Comparison of ENCODE assay signal across 10 mouse cellular contexts in genomic region chr19:4981767-4982166, GRCm38 (mm10). TPM values are rescaled to one million over a fixed set of nuclear protein-coding genes. Genes with fewer than 3 reads are reported as not detected.
DNase-seq lines count a peak whose midpoint lies in the region; ATAC-seq and TF ChIP-seq lines count a peak whose summit lies in the region.
"Had no signal": no experiment of that assay in that cellular context is flagged by ENCODE, and none has a peak within 500 bp of the region (broad histone marks: within the 10 kb centered on the region; RNA-seq: fewer than 3 reads in every experiment).

No protein-coding gene starts in this region.

- peak; percentile 54; the same call in 1 of the 2 replicates for TF ChIP-seq CTCF in liver, adult 2 months (IDR thresholded peaks at IDR 0.05; ENCODE audit: low read depth, low read length)
- peak; percentile 77 to 93 for TF ChIP-seq CTCF in CH12.LX (conservative IDR thresholded peaks at IDR 0.05 in 1 of 2, IDR thresholded peaks at IDR 0.05 in 1 of 2; ENCODE audit: low read depth in 2 of 2, low read length in 2 of 2)

- dilution Hi-C loops in CH12.LX (cut with MboI; ENCODE audit: extremely low pct_ligation_motif_present, extremely low pct_unique_long_range_greater_than_20kb, low sequenced_read_pairs), result no loop called here

- no peaks in the 10 kb centered on the region for H3K36me3 ChIP-seq in liver, adult 2 months (ENCODE audit: control insufficient read depth, insufficient read depth, low read length)
- H3K36me3 ChIP-seq in liver, embryonic 11.5 days (ENCODE audit: control insufficient read depth, insufficient read depth, low read length), result no peaks in the 10 kb centered on the region
- no peaks in the 10 kb centered on the region for H3K36me3 ChIP-seq in CH12.LX (replicated peaks in 1 of 2; ENCODE audit: control insufficient read depth in 1 of 2, insufficient read depth in 1 of 2, low read length in 1 of 2)
- H3K36me3 ChIP-seq in neural tube, embryonic 13.5 days, result 0 out of 2 replicates have a peak, but pooled peaks cover 8% of the 10 kb centered on the region
- H3K36me3 ChIP-seq: heart, embryonic 15.5 days; midbrain, embryonic 12.5 days had no signal

- ATAC-seq in liver, embryonic 11.5 days (replicated peaks; ENCODE audit: low FRiP score), result no peak
- ATAC-seq in neural tube, embryonic 13.5 days (ENCODE audit: low read depth), result 0 out of 2 replicates have a peak, but pooled peaks have one; percentile 23

- no peak overlapping the region for H3K9ac ChIP-seq in liver, adult 2 months (ENCODE audit: low read depth, low read length)
- no peak overlapping the region for H3K9ac ChIP-seq in liver, embryonic 11.5 days (ENCODE audit: low read depth, low read length)
- no peak overlapping the region for H3K9ac ChIP-seq in CH12.LX (ENCODE audit: insufficient read depth, low read depth)
- H3K9ac ChIP-seq in neural tube, embryonic 13.5 days, result no peak overlapping the region
- H3K9ac ChIP-seq: heart, embryonic 15.5 days; midbrain, embryonic 12.5 days had no signal

- no peak overlapping the region for H3K4me2 ChIP-seq in liver, embryonic 11.5 days
- no peak overlapping the region for H3K4me2 ChIP-seq in CH12.LX (ENCODE audit: insufficient read depth, low read depth, poor library complexity, severe bottlenecking)
- H3K4me2 ChIP-seq in neural tube, embryonic 13.5 days, result no peak overlapping the region
- H3K4me2 ChIP-seq: heart, embryonic 15.5 days; midbrain, embryonic 12.5 days had no signal

- H3K27me3 ChIP-seq in liver, adult 2 months (ENCODE audit: control insufficient read depth, insufficient read depth, low read length), result no peaks in the 10 kb centered on the region
- H3K27me3 ChIP-seq in liver, embryonic 11.5 days (replicated peaks; ENCODE audit: control insufficient read depth, insufficient read depth, low read length), result peaks cover 48% of the 10 kb centered on the region
- peaks cover 71% of the 10 kb centered on the region for H3K27me3 ChIP-seq in CH12.LX (replicated peaks)
- peaks cover 43% of the 10 kb centered on the region for H3K27me3 ChIP-seq in neural tube, embryonic 13.5 days

- no peak for TF ChIP-seq EP300 in CH12.LX (IDR thresholded peaks at IDR 0.05; ENCODE audit: low read length)

- H3K4me3 ChIP-seq in liver, adult 2 months (ENCODE audit: insufficient read depth, low read depth, low read length), result no peak overlapping the region
- no peak overlapping the region for H3K4me3 ChIP-seq in liver, embryonic 11.5 days (ENCODE audit: low read depth, low read length)
- H3K4me3 ChIP-seq in CH12.LX (replicated peaks in 1 of 3; ENCODE audit: low read depth in 2 of 3, low read length in 2 of 3, poor library complexity in 1 of 3), result no peak overlapping the region
- no peak overlapping the region for H3K4me3 ChIP-seq in neural tube, embryonic 13.5 days
- H3K4me3 ChIP-seq: heart, embryonic 15.5 days; midbrain, embryonic 12.5 days had no signal

- H3K27ac ChIP-seq in liver, adult 2 months (replicated peaks; ENCODE audit: insufficient read depth, low read depth, low read length), result no peak overlapping the region
- H3K27ac ChIP-seq in liver, embryonic 11.5 days (ENCODE audit: low read depth, low read length), result no peak overlapping the region
- H3K27ac ChIP-seq in CH12.LX (ENCODE audit: insufficient read depth, low read depth), result no peak overlapping the region
- no peak overlapping the region for H3K27ac ChIP-seq in neural tube, embryonic 13.5 days (replicated peaks)
- H3K27ac ChIP-seq: heart, embryonic 15.5 days; midbrain, embryonic 12.5 days had no signal

- H3K4me1 ChIP-seq in liver, adult 2 months (ENCODE audit: control insufficient read depth, insufficient read depth, low read length), result no peaks in the 10 kb centered on the region
- H3K4me1 ChIP-seq in liver, embryonic 11.5 days (replicated peaks; ENCODE audit: control insufficient read depth, insufficient read depth, low read length), result no peaks in the 10 kb centered on the region
- H3K4me1 ChIP-seq in CH12.LX (ENCODE audit: control insufficient read depth in 1 of 2, insufficient read depth in 2 of 2), result 0 out of 4 replicates have a peak, but pooled peaks cover 0 to 2% of the 10 kb centered on the region in 2 experiments
- H3K4me1 ChIP-seq in neural tube, embryonic 13.5 days (replicated peaks), result no peaks in the 10 kb centered on the region
- H3K4me1 ChIP-seq: heart, embryonic 15.5 days; midbrain, embryonic 12.5 days had no signal

- DNase-seq in liver, adult 2 months (ENCODE audit: extremely low read depth, low read depth, low spot score), result peak; percentile 54
- DNase-seq in liver, embryonic 11.5 days (ENCODE audit: low spot score), result no peak
- DNase-seq in CH12.LX (ENCODE audit: extremely low read depth) (peak; percentile 74), NIH3T3 (ENCODE audit: low read depth) (peak; percentile 92)
- peak; percentile 74 for DNase-seq in embryo, embryonic 10 days (ENCODE audit: low spot score)
- peak; percentile 36 to 60 for DNase-seq in kidney, postnatal 36 days
- DNase-seq in gastrocnemius, adult 8-10 months (ENCODE audit: low spot score in 2 of 2), result no peak

- no peaks in the 10 kb centered on the region for H3K79me2 ChIP-seq in liver, adult 2 months (ENCODE audit: control insufficient read depth, insufficient read depth, low read length)
- H3K79me2 ChIP-seq in CH12.LX (replicated peaks; ENCODE audit: control insufficient read depth, extremely low read depth, insufficient read depth, poor library complexity, severe bottlenecking), result no peaks in the 10 kb centered on the region

- in situ Hi-C loops in CH12.LX (cut with MboI; ENCODE audit: low pct_ligation_motif_present, low pct_unique_long_range_greater_than_20kb, low sequenced_read_pairs), result loop anchor here (25.0 kb wide), 2 partner anchors 344 to 494 kb away; partner anchors contain the start of genes 2010003K11Rik, Rce1 and Syt12

- peak; percentile 81 for TF ChIP-seq RAD21 in CH12.LX (IDR thresholded peaks at IDR 0.05; ENCODE audit: low read depth, low read length)

- no peak for TF ChIP-seq POLR2A in liver, adult 2 months (IDR thresholded peaks at IDR 0.05; ENCODE audit: extremely low read depth, insufficient read depth, low read length)
- no peak for TF ChIP-seq POLR2A in CH12.LX (IDR thresholded peaks at IDR 0.05; ENCODE audit: low read depth, low read length)

- H3K9me3 ChIP-seq in liver, embryonic 11.5 days (ENCODE audit: control insufficient read depth, low read length), result no peaks in the 10 kb centered on the region
- no peaks in the 10 kb centered on the region for H3K9me3 ChIP-seq in CH12.LX (replicated peaks; ENCODE audit: low read length)
- no peaks in the 10 kb centered on the region for H3K9me3 ChIP-seq in neural tube, embryonic 13.5 days
- H3K9me3 ChIP-seq: heart, embryonic 15.5 days; midbrain, embryonic 12.5 days had no signal

TF ChIP-seq in CH12.LX, 34 proteins besides CTCF, POLR2A, EP300 and RAD21 (continues in another document):
- no peak for TF ChIP-seq PAX5 (IDR thresholded peaks at IDR 0.05; ENCODE audit: low read length)
- peak; percentile 95 for TF ChIP-seq SMC3 (IDR thresholded peaks at IDR 0.05; ENCODE audit: low read depth, low read length)
- TF ChIP-seq ZNF384 (IDR thresholded peaks at IDR 0.05; ENCODE audit: low read depth, low read length), result no peak

RNA-seq across cellular contexts. Expression of gene Npas4, which starts 8.3 kb away (rescaled TPM):
- total RNA-seq in liver, adult 2 months (2014; rRNA removed), result not detected in 2 replicates
- polyA plus RNA-seq in liver, adult 2 months (2012; rRNA removed), result not detected in 2 replicates
- polyA plus RNA-seq in liver, embryonic 11.5 days (2014; fragmentation: Nextera tagmentation; extraction: Ambion mirVana), result 0.04 TPM in 1 of 2 replicates, not detected in the other
- total RNA-seq in CH12.LX (2012; rRNA removed) (not detected in 2 replicates), CH12.LX (2014; rRNA removed) (not detected in 2 replicates)
- not detected in 2 replicates for polyA plus RNA-seq in CH12.LX (2012; ENCODE audit: insufficient read length, low read depth)
- 0.12 and 0.25 TPM in 2 replicates for polyA plus RNA-seq in neural tube, embryonic 13.5 days (2015; fragmentation: Nextera tagmentation; extraction: Ambion mirVana)
- total RNA-seq in gastrocnemius, adult 8-10 months (2022), result under 1 TPM in 1 of 4 experiments, not detected in 3; 0.11 TPM

RNA-seq across cellular contexts. Expression of gene Mrpl11, which starts 19.8 kb away (rescaled TPM):
- total RNA-seq in liver, adult 2 months (2014; rRNA removed), result 40.0 and 46.4 TPM in 2 replicates
- polyA plus RNA-seq in liver, adult 2 months (2012; rRNA removed), result 27.6 and 30.7 TPM in 2 replicates
- 138 and 139 TPM in 2 replicates for polyA plus RNA-seq in liver, embryonic 11.5 days (2014; fragmentation: Nextera tagmentation; extraction: Ambion mirVana)
- total RNA-seq in CH12.LX (2012; rRNA removed) (74.0 and 100 TPM in 2 replicates), CH12.LX (2014; rRNA removed) (160 and 171 TPM in 2 replicates)
- polyA plus RNA-seq in CH12.LX (2012; ENCODE audit: insufficient read length, low read depth), result 101 and 102 TPM in 2 replicates
- polyA plus RNA-seq in neural tube, embryonic 13.5 days (2015; fragmentation: Nextera tagmentation; extraction: Ambion mirVana), result 105 and 117 TPM in 2 replicates
- total RNA-seq in gastrocnemius, adult 8-10 months (2022), result 10 to 100 TPM; 56.3 to 63.7 (median 60.7) TPM

RNA-seq across cellular contexts. Expression of gene Peli3, which starts 38.8 kb away (rescaled TPM):
- 1.0 and 3.4 TPM in 2 replicates for total RNA-seq in liver, adult 2 months (2014; rRNA removed)
- 1.4 and 2.6 TPM in 2 replicates for polyA plus RNA-seq in liver, adult 2 months (2012; rRNA removed)
- 0.34 and 0.39 TPM in 2 replicates for polyA plus RNA-seq in liver, embryonic 11.5 days (2014; fragmentation: Nextera tagmentation; extraction: Ambion mirVana)
- 0.42 TPM in 1 of 2 replicates, not detected in the other for total RNA-seq in CH12.LX (2012; rRNA removed)
- 0.07 TPM in 1 of 2 replicates, not detected in the other for total RNA-seq in CH12.LX (2014; rRNA removed)
- not detected in 2 replicates for polyA plus RNA-seq in CH12.LX (2012; ENCODE audit: insufficient read length, low read depth)
- 8.1 and 9.3 TPM in 2 replicates for polyA plus RNA-seq in neural tube, embryonic 13.5 days (2015; fragmentation: Nextera tagmentation; extraction: Ambion mirVana)
- 1 to 10 TPM; 2.7 to 3.8 (median 3.3) TPM for total RNA-seq in gastrocnemius, adult 8-10 months (2022)

RNA-seq across cellular contexts. Expression of gene Slc29a2, which starts 41.9 kb away (rescaled TPM):
- 0.28 and 0.34 TPM in 2 replicates for total RNA-seq in liver, adult 2 months (2014; rRNA removed)
- polyA plus RNA-seq in liver, adult 2 months (2012; rRNA removed), result 1.7 and 2.3 TPM in 2 replicates
- polyA plus RNA-seq in liver, embryonic 11.5 days (2014; fragmentation: Nextera tagmentation; extraction: Ambion mirVana), result 6.2 and 6.6 TPM in 2 replicates
- total RNA-seq in CH12.LX (2012; rRNA removed) (4.2 and 6.7 TPM in 2 replicates), CH12.LX (2014; rRNA removed) (0.96 and 2.1 TPM in 2 replicates)
- polyA plus RNA-seq in CH12.LX (2012; ENCODE audit: insufficient read length, low read depth), result 5.6 and 6.6 TPM in 2 replicates
- 7.9 TPM in 2 replicates for polyA plus RNA-seq in neural tube, embryonic 13.5 days (2015; fragmentation: Nextera tagmentation; extraction: Ambion mirVana)
- 1 to 10 TPM; 4.0 to 6.1 (median 4.3) TPM for total RNA-seq in gastrocnemius, adult 8-10 months (2022)

RNA-seq across cellular contexts. Expression of gene Dpp3, which starts 53.7 kb away (rescaled TPM):
- total RNA-seq in liver, adult 2 months (2014; rRNA removed), result 52.1 and 69.7 TPM in 2 replicates
- 121 and 122 TPM in 2 replicates for polyA plus RNA-seq in liver, adult 2 months (2012; rRNA removed)
- polyA plus RNA-seq in liver, embryonic 11.5 days (2014; fragmentation: Nextera tagmentation; extraction: Ambion mirVana), result 114 and 131 TPM in 2 replicates
- total RNA-seq in CH12.LX (2012; rRNA removed) (89.7 and 109 TPM in 2 replicates), CH12.LX (2014; rRNA removed) (74.0 and 79.6 TPM in 2 replicates)
- polyA plus RNA-seq in CH12.LX (2012; ENCODE audit: insufficient read length, low read depth), result 97.3 and 100.0 TPM in 2 replicates
- 109 and 120 TPM in 2 replicates for polyA plus RNA-seq in neural tube, embryonic 13.5 days (2015; fragmentation: Nextera tagmentation; extraction: Ambion mirVana)
- total RNA-seq in gastrocnemius, adult 8-10 months (2022), result 10 to 100 TPM; 12.5 to 14.3 (median 13.1) TPM

Comparison
In these comparisons a context has a peak if more than half of its experiments do, and no peak if none do; other contexts are left out.
1. DNase-seq: peak in liver, adult 2 months (single experiment), CH12.LX (single experiment), NIH3T3 (single experiment), embryo, embryonic 10 days (single experiment) and kidney, postnatal 36 days (2 of 2); none in liver, embryonic 11.5 days (single experiment) and gastrocnemius, adult 8-10 months (0 of 2).